Mouse (Mus musculus) liver (tissue): ENCODE data around the gene Gsta3.
"Not testable (repeated sequence)": the region's sequence is repeated elsewhere in the genome, so short reads cannot be mapped to it uniquely, and the experiment has no call there.

Source experiments
- DNase-seq: peaks from one replicate; pipeline ENCODE4 v3.0.0-alpha.2; 2020; ENCODE audit warnings: mixed read lengths

Gsta3 gene

DNA sequence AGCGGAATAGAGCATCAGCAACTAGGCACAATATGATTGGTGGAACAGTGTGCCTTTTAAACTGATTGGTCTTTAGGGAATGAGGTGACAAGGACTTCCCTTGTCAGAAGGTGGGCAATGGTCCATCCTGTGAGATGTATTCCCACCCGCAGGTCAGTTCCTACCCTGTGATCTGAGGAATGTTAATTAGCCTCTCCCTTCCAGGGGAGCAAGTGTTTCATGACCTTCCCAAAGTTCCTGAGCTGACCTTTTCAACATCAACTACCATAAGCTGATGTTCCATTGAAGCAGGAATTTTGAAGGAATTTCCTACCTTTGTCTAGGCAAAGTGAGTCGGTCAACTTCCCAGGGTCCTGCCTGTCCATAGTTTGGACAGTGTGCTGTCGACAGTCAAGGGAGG, 13.5 kb downstream of the Gsta3 start:
- no peak for DNase-seq

DNA sequence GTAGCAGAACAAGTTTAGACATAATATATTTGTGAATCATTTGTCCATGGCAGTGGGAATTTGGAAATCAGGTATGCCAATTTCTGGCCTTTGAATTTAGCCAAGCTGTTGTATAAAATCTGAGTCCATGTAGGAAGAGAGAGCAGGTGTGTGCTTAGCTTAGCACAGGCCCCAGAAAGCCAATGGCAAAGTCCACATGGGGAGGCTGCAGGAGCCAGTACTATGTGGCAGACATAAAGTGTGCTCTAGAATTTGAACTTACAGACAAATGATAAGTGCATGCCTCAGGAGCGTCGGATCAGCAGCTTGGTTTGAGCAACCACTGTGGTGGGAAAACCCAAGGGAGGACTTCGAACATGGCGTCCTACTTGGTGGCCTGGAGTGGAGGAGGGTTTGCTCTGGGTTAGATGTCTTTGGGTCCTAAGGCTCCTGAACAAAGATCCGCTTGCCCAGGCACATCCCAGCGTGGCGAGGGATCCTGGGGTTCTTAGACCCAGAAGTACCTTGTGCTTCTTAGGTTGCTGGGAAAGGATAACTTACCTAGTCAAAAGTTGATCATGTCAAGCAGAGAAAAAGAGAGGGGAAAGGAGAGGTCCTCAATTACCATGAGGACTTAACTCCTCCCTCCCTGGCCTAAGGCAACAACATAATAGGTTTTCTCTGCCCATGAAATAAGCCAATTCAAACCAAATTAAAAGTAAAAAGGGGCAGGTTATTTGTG, 15.4 kb downstream of the Gsta3 start:
- no peak for DNase-seq

DNA sequence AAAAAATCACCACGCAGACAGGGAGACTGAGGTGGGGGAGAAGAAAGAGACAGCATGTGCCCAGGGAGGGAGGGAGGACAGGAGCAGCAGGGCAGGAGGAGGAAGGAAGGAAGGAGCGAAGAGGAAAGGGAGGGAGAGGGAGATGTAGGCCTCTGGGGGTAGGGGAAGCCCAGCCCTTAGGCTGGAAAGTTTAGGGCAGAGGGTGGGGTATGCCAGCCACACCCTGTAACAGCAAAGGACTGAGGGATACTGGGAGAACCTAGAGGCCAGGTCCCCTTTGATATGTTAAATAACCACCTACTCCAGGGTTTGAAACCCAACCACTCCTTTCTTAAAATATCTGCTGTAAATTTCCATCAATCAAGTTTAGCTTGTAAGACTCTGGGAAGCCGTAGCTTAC, 16.0 kb downstream of the Gsta3 start:
- no peak for DNase-seq

DNA sequence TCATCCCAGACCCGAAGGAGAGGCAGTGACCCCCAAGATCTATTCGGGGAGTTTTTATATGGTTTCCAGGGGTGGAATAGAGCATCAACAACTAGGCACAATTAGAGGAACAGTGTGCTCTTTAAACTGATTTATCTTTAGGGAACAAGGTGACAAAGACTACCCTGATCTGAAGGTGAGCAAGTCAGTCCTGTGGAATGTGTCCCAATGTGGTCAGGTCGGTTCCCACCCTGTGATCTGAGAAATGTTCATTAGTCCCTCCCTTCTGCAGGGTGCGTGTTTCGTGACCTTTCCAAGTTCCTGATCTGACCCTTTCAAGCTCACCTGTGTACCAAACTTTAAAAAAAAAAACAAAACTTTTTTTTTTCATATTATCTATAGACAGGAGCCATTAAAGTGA, 16.5 kb downstream of the Gsta3 start:
- no peak for DNase-seq

DNA sequence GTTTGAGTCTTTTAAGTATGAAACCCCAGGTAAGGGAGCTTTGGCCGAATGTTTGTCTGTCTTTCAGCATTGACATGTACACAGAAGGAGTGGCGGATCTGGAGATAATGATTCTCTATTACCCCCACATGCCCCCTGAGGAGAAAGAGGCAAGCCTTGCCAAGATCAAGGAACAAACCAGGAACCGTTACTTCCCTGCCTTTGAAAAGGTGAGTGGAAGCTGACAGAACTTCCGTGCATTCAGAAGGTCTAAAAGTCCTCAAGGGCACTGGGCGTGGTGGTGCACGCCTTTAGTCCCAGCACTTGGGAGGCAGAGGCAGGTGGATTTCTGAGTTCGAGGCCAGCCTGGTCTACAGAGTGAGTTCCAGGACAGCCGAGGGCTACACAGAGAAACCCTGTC, 19.6 kb downstream of the Gsta3 start:
- DNase-seq, result not testable (repeated sequence)

DNA sequence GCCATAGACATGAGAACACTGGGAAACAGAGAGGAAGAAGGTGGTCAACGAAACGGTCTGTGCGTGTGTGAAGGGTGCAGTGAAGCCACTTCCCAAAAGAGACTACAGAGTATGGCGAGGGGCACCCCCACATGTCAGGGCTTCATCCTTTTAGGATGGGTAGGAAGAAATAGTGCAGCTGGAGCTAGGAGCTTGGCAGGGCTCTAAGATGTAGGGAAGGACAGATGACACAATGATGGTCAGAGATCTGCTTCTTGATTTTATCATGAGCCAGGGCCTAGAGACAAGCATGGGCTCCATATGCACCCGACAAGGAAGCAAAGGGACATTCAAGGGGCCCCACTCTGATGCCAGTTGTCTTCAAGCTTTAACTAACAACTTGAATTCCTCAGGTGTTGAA, 22.0 kb downstream of the Gsta3 start:
- no peak for DNase-seq

DNA sequence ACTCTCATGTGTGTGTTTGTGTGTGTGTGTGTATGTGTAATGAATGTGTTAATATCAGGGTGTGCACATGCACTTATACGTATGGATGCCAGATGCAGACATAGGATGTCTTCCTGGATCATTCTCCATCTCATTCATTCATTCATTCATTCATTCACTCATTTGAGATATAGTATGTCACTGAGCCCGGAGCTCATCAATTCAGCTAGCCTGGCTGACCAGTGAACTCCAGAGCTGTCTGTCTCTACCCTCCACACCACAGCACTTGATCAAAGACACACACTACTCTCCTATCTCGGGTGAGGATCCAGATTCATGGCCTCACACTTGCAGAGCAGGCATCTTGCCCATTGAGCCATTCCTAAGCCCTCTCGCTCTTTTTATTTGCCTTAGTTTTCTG, 23.6 kb downstream of the Gsta3 start:
- no peak for DNase-seq

DNA sequence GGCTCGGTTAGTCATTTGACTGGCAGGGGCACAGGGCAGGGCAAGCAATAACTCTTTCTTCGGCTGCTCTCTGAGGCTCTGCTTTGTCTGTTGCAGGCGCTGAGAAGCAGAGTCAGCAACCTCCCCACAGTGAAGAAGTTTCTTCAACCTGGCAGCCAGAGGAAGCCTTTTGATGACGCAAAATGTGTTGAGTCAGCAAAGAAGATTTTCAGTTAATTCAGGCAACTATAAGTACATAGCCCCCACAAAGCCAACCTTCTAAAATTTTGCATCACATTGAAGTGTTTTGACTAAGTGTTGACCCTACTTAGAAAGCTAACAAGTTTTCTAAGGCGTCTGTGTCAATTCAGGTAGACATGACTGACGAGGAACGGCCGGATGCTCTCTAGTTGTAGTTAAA, 24.4 kb downstream of the Gsta3 start:
- DNase-seq, result no peak

DNA sequence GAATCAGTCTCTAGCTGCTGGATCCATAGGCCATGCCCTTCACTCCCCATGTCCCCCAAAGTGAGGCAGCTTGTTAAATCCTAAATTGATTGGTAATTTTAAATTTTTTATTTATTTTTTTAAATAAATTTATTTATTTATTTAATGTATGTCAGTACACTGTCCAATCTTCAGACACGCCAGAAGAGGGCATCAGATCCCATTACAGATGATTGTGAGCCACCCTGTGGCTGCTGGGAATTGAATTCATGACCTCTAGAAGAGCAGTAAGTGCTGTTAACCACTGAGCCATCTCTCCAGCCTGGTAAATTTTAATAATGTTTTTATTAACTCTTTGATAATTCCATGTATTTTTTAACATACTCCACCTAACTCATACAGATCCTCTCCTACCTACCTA, 26.4 kb downstream of the Gsta3 start:
- DNase-seq, result no peak

DNA sequence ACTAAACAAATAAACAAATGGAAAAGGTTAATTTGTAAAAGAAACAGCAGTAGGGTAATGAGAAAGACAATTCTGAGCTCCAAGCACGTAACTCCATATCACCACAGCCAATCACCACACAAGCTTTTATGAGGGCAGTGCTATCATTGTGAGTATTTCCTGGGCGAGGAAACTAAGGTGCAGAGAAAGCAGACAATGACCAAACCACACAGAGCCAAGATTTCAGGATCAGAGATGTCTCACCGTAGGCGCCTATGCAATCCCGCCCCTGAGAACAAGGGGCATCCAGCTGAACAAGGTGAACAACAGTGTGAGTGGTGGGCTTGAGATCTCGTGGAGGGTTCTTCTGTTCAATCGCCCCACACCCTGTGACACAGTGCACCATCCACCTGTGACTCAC, 27.1 kb downstream of the Gsta3 start:
- not testable (repeated sequence) for DNase-seq

DNA sequence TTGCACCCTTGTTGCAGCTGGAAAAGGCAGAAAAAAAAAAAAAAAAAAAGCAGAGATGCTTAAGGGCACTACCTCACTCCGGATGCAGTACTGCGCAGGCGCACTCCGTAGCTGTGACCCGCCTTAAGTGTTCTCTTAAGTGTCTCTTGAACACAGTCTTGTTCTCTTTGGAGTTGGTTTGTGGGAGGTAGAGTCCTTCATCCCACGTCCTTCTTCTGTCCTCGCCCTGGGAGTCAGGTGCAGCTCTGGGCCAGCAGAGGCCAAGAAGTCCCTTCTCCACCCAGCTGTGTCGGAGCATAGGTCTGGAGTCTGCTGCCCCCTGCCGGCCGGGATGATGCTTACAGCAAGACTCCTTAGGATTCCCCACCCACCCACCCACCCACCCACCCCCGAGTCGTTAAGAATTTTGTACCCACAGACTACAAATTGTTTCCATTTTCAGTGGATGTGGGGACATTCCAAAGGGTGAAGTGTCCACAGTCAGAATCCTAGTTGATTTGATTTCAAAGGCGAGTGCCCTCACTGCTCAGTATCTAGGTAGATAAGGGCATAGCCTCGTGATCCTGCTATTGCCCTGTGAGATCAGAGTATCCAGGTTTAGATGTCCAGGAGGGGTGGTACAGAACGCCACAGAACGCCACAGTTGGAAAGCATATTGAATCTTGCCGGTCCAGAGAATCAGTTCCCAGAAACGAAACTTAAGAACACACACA, 31.1 kb downstream of the Gsta3 start:
- peak; percentile 74 for DNase-seq

DNA sequence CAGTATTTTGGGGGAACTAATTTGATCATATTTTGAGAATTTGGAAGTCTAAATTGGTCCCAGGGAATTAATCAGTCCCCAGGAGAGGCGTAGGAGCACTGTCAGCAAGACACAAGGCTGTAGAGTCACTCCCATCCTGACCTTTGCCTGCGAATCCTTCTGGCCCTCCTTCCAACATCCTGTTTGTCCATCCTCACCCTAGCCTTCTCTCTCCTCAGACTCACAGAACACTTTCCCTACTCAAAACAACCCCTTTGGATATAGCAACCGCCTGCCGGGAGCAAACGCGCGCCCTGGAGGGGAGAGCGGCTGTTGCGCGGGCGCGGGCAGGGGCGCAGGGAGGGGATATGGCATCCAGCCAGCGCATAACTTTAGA, 31.7 kb downstream of the Gsta3 start:
- peak; percentile 10 for DNase-seq

DNA sequence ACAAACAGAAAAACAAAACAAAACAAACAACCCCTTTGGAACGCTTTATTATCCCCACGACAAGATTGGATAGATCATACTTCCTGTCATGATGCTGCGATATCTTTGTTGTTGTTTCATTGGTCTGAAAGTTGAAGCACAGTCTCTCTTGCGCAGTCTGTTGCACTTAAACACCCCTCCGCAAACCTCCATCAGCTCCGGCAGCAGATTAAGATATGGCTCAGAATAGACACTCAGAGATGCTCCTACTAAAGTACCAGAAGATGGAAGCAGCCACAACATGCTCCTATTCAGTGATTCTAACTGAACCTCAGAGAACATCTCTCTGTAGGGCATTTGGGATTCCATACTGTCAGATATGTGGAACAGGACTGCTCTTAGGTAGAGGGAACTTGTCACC, 32.7 kb downstream of the Gsta3 start:
- no peak for DNase-seq

DNA sequence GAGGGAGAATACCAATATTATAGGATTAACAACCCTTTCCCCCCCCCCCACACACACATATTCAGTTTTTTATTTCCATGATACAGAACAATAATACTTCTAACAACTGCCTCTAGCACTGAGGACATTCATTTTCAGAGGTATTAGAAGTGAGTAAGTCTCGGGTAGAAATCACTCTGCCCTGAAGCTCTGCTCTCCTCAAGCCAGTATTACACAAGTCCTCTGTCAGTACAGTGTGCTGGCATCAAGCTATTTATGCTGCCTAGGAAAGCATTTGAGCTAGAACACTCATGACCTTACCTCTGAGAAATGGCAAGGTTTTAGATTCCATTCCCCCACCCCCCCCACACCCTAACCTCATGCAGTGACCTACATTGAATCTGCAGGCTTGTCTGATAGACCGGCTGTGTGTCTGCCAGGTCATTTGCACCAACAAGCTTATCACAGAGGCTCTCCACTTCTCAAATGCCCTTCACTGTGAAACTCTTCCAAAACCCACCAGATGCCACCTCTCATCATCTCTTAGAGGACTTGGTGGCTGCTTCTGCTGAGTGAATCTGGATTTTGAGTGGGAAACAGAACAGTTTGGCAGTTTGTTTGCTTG, 34.1 kb downstream of the Gsta3 start:
- no peak for DNase-seq

DNA sequence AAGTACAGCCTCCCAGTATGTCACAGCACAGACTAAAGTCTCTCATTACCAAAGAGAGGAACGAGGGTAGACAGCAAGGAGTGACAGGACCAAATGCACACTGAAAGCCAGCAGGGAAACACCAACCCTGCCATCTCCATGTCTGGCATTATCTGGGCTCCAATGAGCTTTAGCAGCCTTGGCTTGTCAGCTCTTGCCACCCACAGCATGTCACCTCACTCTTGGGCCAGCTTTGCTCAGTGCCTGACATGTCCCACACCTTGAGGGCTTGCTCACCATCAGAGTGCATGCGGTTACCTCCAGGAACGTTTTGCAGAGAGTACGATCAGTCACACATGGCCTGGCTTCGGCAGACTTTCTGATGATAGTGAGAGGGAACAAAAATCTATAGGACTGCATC, 35.0 kb downstream of the Gsta3 start:
- not testable (repeated sequence) for DNase-seq

DNA sequence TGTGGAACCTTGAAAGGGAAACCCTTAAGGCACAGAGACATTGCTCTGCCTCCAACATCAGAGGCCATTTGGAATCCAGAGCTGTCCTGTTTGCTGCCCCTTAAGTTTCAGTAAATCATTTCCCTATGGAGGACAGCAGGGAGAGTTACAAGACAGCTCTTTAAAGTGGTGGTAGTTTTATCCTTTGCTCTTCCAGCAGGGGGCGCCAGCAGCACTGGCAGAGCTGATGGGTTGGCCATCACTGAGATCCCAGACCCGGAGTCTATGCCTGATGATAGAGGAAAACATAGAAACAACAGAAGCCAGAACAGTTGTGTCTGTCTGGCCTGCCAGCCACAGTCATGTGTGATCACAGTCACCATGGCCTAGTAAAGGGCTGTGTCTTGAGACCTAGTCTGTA, 35.8 kb downstream of the Gsta3 start:
- DNase-seq, result not testable (repeated sequence)

DNA sequence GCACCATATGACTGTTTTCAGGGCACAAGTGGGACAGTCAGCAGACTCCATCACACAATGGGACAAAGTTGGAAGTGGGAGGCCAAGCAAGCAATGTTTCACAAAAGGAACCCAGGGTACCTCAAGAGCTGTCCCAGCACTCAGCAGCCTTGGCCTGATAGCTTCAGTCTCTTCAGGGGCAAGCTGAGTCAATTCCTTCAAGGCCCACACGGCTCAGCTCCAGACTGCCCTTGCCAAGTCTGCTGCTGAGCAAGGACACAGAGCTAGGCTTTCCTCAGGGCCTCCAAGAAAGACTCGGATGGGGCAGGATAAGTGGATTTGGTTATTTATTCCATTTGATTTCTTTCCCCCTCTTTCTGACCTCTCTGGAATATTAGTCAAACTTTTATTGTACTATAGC, 39.9 kb downstream of the Gsta3 start:
- no peak for DNase-seq

DNA sequence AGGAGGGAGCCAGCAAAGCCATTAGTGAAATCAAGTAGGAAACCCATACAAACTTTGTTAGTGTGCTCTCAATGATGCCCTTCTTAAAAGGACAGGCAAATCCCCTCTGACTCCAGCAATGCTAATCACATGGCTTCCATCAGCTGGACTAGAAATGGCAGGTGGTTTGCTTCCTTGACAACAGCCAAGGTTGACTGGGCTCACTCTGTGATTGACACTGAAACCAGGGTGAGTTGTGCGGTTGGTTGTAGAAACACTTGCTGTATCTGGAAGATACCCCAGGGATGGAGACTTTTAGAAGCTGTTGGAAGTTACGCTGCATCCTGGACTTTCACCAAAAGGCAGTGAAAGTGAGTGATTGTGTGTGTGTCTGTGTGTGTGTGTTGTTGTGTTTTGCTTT, 44.3 kb downstream of the Gsta3 start:
- not testable (repeated sequence) for DNase-seq

DNA sequence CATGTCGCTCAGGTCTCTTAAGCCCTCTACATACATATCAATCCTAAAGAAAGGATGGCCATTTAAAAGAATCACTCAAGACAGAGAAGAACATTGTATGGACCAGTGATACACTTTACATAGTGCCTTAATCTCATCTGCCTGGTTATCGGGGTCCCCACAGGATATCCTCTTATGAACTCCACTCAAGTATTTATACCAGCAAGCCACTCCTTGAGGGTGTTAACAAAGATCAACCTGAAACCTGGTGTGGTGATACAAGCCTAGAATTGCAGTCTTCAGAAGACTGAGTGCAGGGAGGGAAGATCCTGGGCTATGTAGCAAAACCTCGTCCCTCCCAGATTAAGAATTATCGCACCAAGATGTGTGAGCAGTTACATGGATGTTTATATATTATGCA, 51.0 kb downstream of the Gsta3 start:
- no peak for DNase-seq

DNA sequence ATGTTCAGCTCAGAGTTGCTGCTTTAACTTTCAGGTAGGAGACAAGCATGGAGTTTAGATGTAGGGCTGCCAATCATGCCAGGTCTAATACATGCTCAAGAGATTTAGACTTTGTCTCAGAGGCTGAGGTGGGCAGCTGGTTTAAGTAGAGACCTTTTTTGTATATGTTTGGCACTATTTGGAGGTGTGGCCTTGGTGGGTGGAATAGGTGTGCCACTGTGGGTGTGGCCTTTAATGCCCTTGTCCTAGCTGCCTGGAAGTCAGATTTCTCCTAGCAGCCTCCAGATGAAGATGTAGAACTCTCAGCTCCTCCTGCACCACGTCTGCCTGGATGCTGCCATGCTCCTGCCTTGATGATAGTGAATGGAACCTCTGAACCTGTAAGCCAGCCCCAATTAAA, 52.2 kb downstream of the Gsta3 start:
- DNase-seq, result no peak

DNA sequence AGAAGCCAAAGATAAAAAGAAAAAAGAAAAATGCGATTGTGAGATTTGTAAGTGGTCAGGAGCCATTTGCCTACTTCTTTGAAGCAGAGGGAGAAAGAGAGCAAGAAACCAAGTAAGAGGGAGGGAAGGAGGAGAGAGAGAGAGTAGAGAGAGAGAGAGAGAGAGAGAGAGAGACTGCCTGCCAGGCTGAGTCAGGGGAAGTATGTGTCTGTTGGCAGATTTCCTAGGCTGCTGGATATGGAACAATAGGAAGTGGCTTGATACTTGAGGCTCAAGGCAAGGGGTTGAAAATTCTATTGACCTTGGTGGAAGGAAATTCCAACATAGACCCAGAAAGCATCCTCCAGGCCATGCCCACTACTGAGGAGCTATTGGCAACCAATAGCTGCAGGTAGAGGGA, 55.8 kb downstream of the Gsta3 start:
- DNase-seq, result no peak

DNA sequence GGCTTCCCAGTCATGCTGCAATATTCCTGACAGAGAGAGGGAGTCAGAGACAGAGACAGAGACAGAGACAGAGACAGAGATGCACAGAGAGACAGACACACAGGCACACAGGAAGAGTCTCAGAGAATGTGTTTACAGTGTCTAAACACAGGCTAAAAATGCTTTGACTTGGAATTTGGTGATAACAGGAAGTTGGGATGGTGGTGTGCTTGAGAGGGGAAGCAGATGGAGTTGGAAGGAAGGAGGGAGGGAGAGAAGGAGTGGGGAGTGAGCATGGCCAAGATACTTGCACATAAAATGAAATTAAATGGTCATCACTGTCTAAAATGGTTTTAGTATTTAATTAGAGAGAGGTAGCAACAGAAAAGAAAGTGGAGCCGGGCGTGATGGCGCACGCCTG, 57.7 kb downstream of the Gsta3 start:
- no peak for DNase-seq

DNA sequence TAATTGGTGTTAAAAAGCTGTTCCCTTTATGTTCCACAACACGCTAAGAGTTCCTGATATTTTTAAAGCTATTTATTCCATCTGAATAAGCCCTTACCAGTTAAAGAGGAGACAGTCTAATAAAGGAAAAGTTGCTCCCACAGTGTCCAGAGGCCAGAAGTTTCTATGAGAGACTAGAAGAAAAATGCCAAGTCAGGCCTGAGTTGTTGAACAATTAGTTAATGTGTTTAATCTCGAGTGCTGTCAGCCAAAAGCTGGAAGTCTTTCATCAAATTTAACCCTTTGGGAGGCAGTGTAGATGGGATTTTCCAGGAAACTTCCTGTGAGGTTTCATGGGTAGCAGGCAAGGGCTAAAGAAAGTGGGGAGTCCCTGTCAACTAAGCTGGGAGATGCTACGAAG, 59.4 kb downstream of the Gsta3 start:
- DNase-seq, result no peak

DNA sequence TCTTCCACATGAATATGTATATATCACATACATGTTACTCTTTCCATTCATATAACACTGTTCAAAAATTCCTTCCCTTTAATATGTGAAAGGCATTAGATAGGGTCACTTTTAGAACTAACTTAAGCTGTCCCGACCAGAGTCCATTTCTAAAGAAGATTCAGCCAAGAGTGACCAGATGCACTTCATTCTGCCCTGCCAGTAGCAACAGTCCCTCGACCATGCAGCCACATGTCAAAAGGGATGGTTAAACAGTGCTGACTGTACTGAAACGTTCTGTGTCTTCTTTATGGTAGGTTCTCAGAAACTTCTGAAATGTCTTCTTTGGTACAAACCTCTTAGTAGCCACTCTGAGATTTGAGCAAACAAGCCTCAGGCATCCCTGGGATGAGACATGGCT, 61.3 kb downstream of the Gsta3 start:
- no peak for DNase-seq

DNA sequence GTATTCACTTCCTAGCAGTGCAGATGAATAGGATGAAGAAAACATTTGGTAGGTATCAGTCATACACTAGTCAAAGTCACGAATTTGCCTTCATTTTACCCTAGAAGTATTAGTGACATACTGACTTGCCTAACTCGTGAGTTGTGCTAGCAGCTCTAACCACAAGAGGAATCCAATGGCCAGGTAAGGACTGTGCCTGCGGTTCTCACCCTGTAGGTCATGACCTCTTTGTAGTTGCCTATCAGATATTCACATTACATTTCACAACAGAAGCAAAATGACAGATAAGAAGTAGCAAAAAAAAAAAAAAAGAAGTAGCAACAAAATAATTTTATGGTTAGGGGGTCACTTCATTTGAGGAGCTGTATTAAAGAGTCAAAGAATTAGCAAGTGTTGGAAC, 63.8 kb downstream of the Gsta3 start:
- DNase-seq, result no peak
